Mouse (Mus musculus) embryonic facial prominence, embryonic 14.5 days (tissue): ENCODE measurements at regions not wholly inside any gene's neighbourhood (a gene's known extent, or its start where the extent isn't known, plus 50 kb on each side); places are given as distances from the start of the nearest gene placed in this dataset.
"Not testable (repeated sequence)": the region's sequence is repeated elsewhere in the genome, so short reads cannot be mapped to it uniquely, and the experiment has no call there.

Source experiments
- ATAC-seq: fragments of 200-750 bp; cut with Nextera tagmentation; 2 replicates; pipeline ENCODE4 v1.8.0; 2017; ENCODE audit warnings: low read depth, moderate number of reproducible peaks, moderate TSS enrichment
- DNase-seq: peaks from one replicate; pipeline ENCODE4 v3.0.0-alpha.2; 2015; ENCODE audit warnings: low spot score
- H3K27ac ChIP-seq: fragments of 300-500 bp; sonication (generic); replicated peaks from 2 replicates; pipeline ENCODE4 v1.5.1; 2014; ENCODE audit warnings: low read depth, mild to moderate bottlenecking, low read length, moderate library complexity
- H3K27me3 ChIP-seq: fragments of 300-500 bp; sonication (generic); replicated peaks from 2 replicates; pipeline ENCODE4 v1.6.1; 2014; ENCODE audit warnings: low read length; ENCODE audit not compliant: control insufficient read depth, insufficient read depth
- H3K36me3 ChIP-seq: fragments of 300-500 bp; sonication (generic); 2 replicates; pipeline ENCODE4 v1.6.1; 2014; ENCODE audit warnings: low read length, mixed read lengths; ENCODE audit not compliant: control insufficient read depth, insufficient read depth
- H3K4me1 ChIP-seq: fragments of 300-500 bp; sonication (generic); 2 replicates; pipeline ENCODE4 v1.6.1; 2014; ENCODE audit warnings: antibody characterized with exemption, low read length; ENCODE audit not compliant: control insufficient read depth, insufficient read depth
- H3K4me2 ChIP-seq: fragments of 300-500 bp; sonication (generic); 2 replicates; pipeline ENCODE4 v1.6.1; 2014; ENCODE audit warnings: low read depth, mild to moderate bottlenecking, low read length, moderate library complexity, mixed read lengths
- H3K4me3 ChIP-seq: fragments of 300-500 bp; sonication (generic); 2 replicates; pipeline ENCODE4 v1.5.1; 2014; ENCODE audit warnings: low read depth, mild to moderate bottlenecking, low read length
- H3K9ac ChIP-seq: fragments of 300-500 bp; sonication (generic); 2 replicates; pipeline ENCODE4 v1.6.1; 2014; ENCODE audit warnings: low read depth, mild to moderate bottlenecking, low read length, moderate library complexity, mixed read lengths
- H3K9me3 ChIP-seq: fragments of 300-500 bp; sonication (generic); 2 replicates; pipeline ENCODE4 v1.6.1; 2016; ENCODE audit warnings: low read length; ENCODE audit not compliant: control insufficient read depth
- WGBS: fragments of 180-500 bp; shearing (Covaris S2); extraction: QIAGEN DNeasy Blood & Tissue Kit; methylation state at CpG from one replicate; pipeline ENCODE4 v1.1.7; 2014; 5-methylcytosine and 5-hydroxymethylcytosine counted together

GRCm38 (mm10) chr4:8084954-8085639 is 153.7 kb downstream of the Car8 start:
- Histone ChIP-seq H3K9me3 (no peaks in the 10 kb centered on the region), H3K4me2 (peak overlapping the region; percentile 31), H3K4me1 (no peaks in the 10 kb centered on the region), H3K36me3 (no peaks in the 10 kb centered on the region), H3K27me3 (no peaks in the 10 kb centered on the region), H3K27ac (no peak overlapping the region), H3K9ac (no peak overlapping the region), H3K4me3 (no peak overlapping the region)
- ATAC-seq (peak; percentile 78; the same call in 1 of the 2 replicates), DNase-seq (peak; percentile 86)
- 22% methylated on average over 16 of the region's 16 CpGs for WGBS

DNA sequence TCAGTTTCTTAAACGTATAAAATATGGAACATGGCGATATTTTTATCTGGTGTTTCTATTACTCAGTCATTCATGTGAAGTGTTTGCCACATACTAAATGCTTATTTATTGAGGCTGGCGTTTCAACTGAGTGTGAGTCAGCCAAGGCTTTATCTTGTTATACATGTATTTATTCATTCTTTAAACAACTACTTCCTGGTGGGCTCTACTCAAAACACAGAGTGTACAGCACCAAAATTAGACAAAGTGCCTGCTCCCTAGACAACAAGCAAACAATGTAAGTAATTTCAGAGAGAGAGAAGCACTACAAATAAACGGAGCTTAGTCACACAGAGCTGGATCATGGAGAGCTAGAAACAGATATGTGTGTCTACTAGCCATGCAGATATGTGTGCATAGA is 159.5 kb downstream of the Car8 start:
- 63% methylated on average over 4 of the region's 4 CpGs for WGBS
- Histone ChIP-seq H3K27me3 (no peaks in the 10 kb centered on the region), H3K4me3 (no peak overlapping the region), H3K4me2 (no peak overlapping the region), H3K4me1 (no peaks in the 10 kb centered on the region), H3K9me3 (no peaks in the 10 kb centered on the region), H3K9ac (no peak overlapping the region), H3K36me3 (no peaks in the 10 kb centered on the region), H3K27ac (no peak overlapping the region)
- no peak for ATAC-seq
- no peak for DNase-seq

DNA sequence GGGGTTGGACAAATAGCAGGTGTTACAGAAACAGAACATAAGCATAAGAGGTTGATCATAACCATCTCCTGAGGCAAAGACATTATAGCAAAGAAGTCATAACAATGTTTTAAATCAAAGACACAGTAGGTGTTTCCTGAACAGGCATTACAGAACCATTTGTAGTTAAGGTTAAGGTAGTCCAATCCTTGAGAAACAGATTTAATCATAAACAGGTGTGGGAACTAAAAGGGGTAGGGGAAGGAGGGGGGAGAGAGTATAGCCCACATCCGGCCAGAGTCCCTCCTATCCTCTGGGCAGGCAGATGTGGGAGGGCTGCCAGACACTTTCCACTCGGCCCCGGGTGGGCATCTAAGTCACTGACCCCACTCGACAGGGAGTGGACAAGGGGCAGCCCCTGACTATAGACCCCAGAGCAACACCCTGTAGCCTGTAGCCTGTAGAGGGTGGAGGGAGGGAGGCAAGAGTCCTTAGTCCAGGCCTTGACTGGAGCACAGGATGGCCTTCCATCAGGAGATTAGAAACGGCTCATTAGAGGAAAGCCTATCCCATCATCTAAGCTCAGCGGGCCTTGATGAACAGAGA is 165.8 kb downstream of the Car8 start:
- Histone ChIP-seq H3K27me3 (no peaks in the 10 kb centered on the region), H3K9ac (no peak overlapping the region), H3K4me2 (no peak overlapping the region), H3K4me1 (no peaks in the 10 kb centered on the region), H3K4me3 (no peak overlapping the region), H3K27ac (no peak overlapping the region), H3K9me3 (no peaks in the 10 kb centered on the region), H3K36me3 (no peaks in the 10 kb centered on the region)
- DNase-seq, result no peak
- no peak for ATAC-seq
- 50% methylated on average over 6 of the region's 6 CpGs for WGBS

DNA sequence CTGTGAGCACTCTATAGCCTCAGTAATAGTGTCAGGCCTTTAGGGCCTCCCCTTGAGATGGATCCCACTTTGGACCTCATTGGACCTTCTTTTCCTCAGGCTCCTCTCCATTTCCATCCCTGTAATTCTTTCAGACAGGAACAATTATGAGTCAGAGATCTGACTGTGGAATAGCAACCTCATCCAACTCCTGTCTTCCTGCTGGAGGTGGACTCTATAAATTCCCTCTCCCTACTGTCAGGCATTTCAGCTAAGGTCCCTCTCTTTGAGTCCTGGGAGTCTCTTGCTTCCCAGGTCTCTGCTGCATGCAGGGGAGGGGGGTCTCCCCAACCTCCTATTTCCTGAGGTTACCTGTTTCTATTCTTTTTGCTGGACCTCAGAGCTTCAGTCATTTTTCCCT is 168.1 kb downstream of the Car8 start:
- not testable (repeated sequence) for DNase-seq, H3K4me3 ChIP-seq, H3K36me3 ChIP-seq, H3K4me2 ChIP-seq, H3K9me3 ChIP-seq, H3K27me3 ChIP-seq, H3K9ac ChIP-seq, H3K27ac ChIP-seq, ATAC-seq, H3K4me1 ChIP-seq

DNA sequence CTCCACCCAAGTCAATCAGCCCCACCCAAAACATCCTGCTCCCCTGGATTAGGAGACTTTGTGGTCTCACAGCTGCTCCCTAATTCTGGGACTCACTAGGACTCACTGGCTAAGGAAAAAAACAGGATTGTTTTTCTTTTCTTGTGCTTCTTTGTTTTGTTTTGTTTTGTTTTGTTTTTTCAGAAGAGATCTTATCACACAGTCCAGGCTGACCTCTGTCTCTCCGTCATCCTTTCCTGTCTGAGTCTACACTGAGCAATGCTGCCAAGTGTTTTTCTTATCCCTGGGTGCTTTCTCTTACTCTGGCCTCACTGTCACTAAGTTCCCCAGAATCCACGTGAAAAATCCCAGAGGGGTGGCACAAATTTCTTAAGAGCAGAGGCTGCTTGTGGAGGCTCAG is 170.8 kb downstream of the Car8 start:
- 37% methylated on average over 2 of the region's 2 CpGs for WGBS
- no peaks in the 10 kb centered on the region for H3K4me1 ChIP-seq

GRCm38 (mm10) chr4:8041776-8042175 is 197.1 kb downstream of the Car8 start:
- 61% methylated on average over 4 of the region's 4 CpGs for WGBS
- no peak overlapping the region for H3K4me3 ChIP-seq
- no peaks in the 10 kb centered on the region for H3K27me3 ChIP-seq
- H3K9ac ChIP-seq, result no peak overlapping the region
- 0 out of 2 replicates have a peak, but pooled peaks cover 7% of the 10 kb centered on the region for H3K9me3 ChIP-seq
- DNase-seq (no peak), ATAC-seq (no peak)
- H3K27ac ChIP-seq, result no peak overlapping the region
- no peaks in the 10 kb centered on the region for H3K36me3 ChIP-seq
- H3K4me1 ChIP-seq, result no peaks in the 10 kb centered on the region
- H3K4me2 ChIP-seq, result no peak overlapping the region

More for the DNA sequence above, 170.8 kb downstream of the Car8 start:
- Histone ChIP-seq H3K36me3 (no peaks in the 10 kb centered on the region), H3K27ac (no peak overlapping the region), H3K27me3 (no peaks in the 10 kb centered on the region), H3K9ac (no peak overlapping the region), H3K4me2 (no peak overlapping the region), H3K9me3 (no peaks in the 10 kb centered on the region), H3K4me3 (no peak overlapping the region)
- ATAC-seq (no peak), DNase-seq (no peak)

DNA sequence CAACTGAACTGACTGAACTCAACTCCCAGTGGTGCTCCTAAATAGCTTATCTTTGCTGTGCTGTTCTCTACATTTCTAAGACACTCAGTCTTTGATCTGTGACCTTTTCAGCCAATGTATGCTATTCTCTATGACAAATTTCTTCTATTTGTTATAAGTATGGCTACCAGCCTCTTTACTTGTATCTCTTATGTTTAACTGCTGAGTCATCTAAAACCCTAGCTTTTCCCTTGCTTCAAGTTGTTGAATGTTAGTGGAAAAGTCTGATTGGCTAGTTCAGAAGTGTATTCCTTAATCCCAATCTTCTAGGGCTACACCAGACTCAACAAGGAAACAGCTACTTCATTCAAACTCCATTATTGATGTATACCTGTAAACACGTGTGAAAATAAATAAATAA is 201.0 kb downstream of the Car8 start:
- Histone ChIP-seq H3K4me3 (no peak overlapping the region), H3K36me3 (no peaks in the 10 kb centered on the region), H3K4me2 (no peak overlapping the region), H3K27ac (no peak overlapping the region), H3K9me3 (0 out of 2 replicates have a peak, but pooled peaks cover 3% of the 10 kb centered on the region), H3K27me3 (no peaks in the 10 kb centered on the region), H3K4me1 (no peaks in the 10 kb centered on the region), H3K9ac (no peak overlapping the region)
- DNase-seq (no peak), ATAC-seq (no peak)
- 89% methylated on average over 1 of the region's 1 CpGs for WGBS

- not testable (repeated sequence) for H3K9ac ChIP-seq, H3K9me3 ChIP-seq, H3K4me3 ChIP-seq, DNase-seq, H3K36me3 ChIP-seq, ATAC-seq, H3K4me1 ChIP-seq, H3K27me3 ChIP-seq, H3K4me2 ChIP-seq, H3K27ac ChIP-seq
- WGBS, result 81% methylated on average over 1 of the region's 1 CpGs
Observed at GRCm38 (mm10) chr4:8033402-8033801, 205.4 kb downstream of the Car8 start.

DNA sequence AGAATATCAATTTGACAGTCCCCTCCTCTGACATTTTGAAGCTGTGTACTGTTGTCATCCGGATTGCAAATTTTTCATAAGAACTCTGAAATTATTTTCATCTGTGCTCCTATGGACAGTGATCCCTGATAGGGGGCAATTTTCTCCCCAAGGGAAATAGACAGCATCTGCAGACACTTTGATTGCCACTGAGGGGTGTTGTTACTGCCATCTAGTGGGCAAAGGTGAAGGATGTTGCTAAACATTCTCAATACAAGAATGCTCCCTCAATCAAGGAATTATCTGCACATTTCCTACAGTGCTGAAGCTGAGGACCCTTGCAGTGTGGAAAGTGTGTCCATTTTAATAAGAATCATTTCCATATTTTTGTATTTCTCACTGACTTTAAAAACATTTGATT is 233.7 kb downstream of the Car8 start:
- H3K9me3 ChIP-seq, result 0 out of 2 replicates have a peak, but pooled peaks cover 3% of the 10 kb centered on the region
- no peaks in the 10 kb centered on the region for H3K36me3 ChIP-seq
- no peak overlapping the region for H3K27ac ChIP-seq
- ATAC-seq, result 0 out of 2 replicates have a peak, but pooled peaks have one; percentile 37
- 9% methylated on average over 1 of the region's 1 CpGs for WGBS
- no peak overlapping the region for H3K4me2 ChIP-seq
- H3K4me3 ChIP-seq, result no peak overlapping the region
- H3K27me3 ChIP-seq, result no peaks in the 10 kb centered on the region
- H3K4me1 ChIP-seq, result no peaks in the 10 kb centered on the region
- H3K9ac ChIP-seq, result no peak overlapping the region
- DNase-seq, result peak; percentile 73
